Mouse (Mus musculus) T-cell, adult 2 months (primary cell): ENCODE measurements around the gene Mier1.

Source experiments
- DNase-seq: peaks from one replicate; pipeline ENCODE4 v3.0.0; 2022; ENCODE audit warnings: low spot score

Gene Mier1

DNA sequence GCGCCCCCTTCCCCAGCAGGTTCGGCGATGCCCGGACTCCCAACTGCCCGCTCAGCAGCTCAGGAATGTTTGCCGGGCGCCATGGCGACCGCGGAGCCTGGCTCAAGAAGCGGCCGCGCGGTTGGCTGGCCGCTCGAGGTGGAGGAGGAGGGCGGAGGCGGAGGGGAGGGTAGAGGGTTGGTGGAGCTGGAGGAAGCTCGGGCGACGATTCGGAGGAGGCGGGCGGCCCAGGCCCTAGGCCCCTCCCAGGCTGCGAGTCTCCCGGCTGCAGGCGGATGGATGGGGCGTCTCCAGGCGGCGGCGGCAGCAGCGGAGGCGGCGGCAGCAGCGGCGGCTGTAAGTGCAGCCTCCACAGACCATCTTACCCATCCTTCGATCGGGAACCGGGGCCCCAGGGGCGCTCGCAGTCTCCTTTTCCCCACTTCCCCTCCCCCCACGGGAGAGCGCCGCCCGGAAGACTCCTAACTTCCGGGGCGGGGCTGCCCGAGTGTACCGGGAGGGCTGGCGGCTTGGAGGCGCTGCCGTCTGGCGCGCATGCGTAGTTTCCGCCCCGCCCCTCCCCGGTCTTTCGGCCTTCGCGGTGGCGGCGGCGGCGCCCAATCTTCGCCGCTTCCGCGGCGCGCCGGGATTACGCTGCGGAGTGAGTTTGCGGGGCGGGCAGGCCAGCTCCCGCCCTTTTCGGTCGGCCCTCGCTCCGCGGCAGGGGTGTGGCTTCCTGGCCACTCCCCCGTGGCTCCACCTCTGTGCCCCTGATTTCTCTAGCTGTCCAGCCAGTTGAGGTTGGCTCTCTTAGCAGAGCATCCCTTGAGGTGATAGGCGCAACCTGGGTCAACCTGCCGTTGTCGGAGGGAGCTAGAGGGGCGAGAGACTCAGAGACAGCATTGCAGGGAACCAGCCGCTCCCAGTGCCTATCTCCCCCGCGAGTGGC is at the start of gene Mier1, which contains the start of gene Wdr78:
Gene Mier1 (plus strand): TSS at position 207 of the 928 bp plus-strand sequence.
Gene Wdr78 (minus strand): TSS at position 372 of the 928 bp plus-strand sequence.
- DNase-seq: peak; percentile 95

DNA sequence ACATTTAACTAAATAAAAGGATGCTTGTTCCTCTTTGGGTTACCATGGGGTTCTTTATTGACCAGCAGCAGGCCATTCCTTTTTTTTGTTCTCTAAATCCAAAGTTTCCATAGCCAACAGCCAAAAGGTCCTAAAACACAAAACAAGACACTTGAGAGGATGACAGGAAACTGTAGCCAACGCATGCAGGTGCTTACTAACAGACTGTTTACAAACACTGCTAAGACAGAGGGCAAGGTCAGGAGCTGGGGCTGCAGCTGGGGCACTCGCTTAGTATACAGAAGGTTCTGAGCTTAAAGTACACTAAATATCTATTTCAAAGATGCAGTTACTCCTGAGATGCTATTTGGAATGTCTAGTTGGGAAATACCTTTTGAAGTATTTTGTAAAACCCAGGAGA is 49.8 kb upstream of the Mier1 start:
- DNase-seq: no peak

DNA sequence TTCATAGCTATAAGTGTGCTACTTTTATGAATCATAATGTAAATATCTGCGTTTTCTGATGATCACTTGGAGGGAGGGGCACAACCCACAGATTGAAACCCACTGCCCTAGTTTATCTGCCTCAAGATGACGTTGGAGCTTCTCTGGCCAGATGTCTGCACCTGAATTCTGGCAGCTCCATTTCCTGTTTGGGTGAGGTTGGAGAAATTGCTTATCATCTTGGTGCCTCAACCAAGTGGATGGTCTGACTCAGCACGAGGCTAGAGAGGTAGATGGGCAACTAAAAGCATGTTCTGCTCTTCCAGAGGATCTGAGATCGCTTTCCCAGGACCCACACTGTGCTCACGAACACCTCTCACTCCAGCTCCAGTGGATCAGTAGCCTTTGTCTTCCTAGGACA is 49.2 kb upstream of the Mier1 start:
- DNase-seq: peak; percentile 8

- no peak for DNase-seq
Observed at GRCm38 (mm10) chr4:103067906-103068655, 46.1 kb upstream of the Mier1 start.

DNA sequence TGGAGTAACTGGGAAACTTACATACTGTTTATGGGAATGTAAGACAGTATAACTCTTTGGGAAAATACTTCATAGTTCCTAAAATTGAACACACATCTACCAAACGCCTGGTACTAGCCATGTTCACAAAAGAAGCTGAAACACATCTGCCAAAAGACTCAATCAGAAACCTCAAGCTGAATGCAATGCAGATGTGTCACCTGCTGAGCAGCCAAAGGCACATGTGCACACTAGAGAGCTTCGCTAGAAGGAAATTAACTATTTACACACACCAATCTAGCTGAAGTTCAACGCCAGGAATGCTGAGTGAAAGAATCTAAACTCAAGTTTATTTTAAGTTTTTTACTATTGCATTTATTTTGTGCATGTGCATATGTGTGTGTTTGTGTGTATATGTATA is 43.6 kb upstream of the Mier1 start:
- DNase-seq: no peak

DNA sequence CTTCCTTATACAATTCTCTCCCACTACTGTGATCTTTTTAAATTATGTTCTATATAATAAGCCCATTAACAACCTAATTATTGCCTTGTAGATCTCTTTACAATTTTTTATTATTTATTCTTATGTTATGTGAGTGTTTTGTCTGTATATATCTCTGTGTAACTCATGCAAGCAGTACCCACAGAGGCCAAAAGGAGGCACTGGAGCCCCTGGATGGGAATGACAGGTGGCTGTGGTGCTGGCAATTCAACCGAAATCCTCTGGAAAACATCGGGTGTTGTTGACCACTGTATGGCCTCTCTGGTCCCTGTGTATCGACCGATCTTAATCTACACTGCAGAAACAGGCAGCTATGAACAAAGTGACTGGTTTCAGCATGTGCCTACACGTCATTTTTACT is 29.0 kb upstream of the Mier1 start:
- DNase-seq: no peak

GRCm38 (mm10) chr4:103095921-103096320 is 18.3 kb upstream of the Mier1 start:
- peak; percentile 19 for DNase-seq

DNA sequence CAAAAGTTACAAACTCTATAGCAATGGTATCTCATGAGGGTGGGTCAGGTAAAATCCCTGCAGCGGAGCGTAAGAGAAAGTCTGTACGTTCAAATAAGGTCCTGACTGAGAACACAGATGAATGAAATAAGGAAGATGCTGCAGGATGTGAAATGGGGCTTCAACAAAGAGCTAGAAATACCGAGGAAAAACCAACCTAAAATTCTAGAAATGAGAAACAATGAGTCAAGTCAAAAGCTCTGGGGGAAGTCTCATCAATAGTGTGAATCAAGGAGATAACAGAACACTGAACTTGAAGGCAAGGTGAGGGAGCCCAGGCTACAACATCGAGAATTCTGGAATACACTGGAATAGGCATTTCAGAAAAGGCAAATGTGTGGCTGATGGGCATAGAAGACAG is 15.7 kb upstream of the Mier1 start:
- DNase-seq: no peak

DNA sequence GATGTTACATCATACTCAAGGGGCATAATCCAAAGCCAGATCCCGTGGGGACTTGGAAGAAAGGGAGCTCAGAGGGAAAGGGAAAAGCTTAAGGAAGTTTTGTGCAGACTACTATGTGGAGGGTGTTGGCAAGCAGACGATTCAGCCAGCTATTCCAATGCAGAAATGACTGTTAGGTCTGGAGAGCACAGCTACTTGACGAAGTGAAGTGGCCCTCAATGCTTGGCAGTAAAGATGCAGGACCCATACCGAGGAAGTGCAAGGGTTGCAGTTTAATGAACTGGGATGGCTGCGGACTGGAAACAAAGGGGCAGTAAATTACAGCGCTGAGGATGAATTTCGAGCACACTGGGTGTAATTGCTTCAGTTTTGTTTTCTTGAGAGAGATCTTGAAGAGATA is 1.5 kb upstream of the Mier1 start:
- no peak for DNase-seq

GRCm38 (mm10) chr4:103113402-103113801 is 788 bp upstream of the Mier1 start:
- no peak for DNase-seq

GRCm38 (mm10) chr4:103118888-103119228 is 4.7 kb downstream of the Mier1 start:
- DNase-seq: no peak

- DNase-seq: peak; percentile 72
Observed at GRCm38 (mm10) chr4:103119229-103120027, 5.2 kb downstream of the Mier1 start.

- no peak for DNase-seq
Observed at GRCm38 (mm10) chr4:103120028-103120384, 5.8 kb downstream of the Mier1 start.

DNA sequence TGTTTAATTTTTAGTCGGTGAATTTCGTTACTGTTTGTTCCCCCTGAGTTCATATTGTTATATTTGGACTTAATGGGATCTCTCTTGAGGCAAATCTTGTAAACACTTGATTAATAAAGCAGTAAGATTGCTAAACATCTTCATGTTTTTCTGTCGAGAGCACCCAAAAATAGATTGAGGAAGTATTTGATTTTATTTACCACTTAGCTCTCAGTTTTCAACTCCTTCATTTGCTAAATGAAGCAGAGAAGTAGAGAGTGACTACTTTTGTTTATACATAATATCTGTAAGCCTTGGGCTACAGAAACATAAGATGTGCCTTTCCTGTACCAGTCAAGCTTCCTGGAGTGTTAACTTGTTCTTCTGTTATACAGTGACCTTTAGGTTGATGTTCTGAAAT is 6.2 kb downstream of the Mier1 start:
- DNase-seq: no peak

GRCm38 (mm10) chr4:103120874-103121389 is 6.7 kb downstream of the Mier1 start:
- peak; percentile 24 for DNase-seq

GRCm38 (mm10) chr4:103123086-103123485 is 8.9 kb downstream of the Mier1 start:
- no peak for DNase-seq

DNA sequence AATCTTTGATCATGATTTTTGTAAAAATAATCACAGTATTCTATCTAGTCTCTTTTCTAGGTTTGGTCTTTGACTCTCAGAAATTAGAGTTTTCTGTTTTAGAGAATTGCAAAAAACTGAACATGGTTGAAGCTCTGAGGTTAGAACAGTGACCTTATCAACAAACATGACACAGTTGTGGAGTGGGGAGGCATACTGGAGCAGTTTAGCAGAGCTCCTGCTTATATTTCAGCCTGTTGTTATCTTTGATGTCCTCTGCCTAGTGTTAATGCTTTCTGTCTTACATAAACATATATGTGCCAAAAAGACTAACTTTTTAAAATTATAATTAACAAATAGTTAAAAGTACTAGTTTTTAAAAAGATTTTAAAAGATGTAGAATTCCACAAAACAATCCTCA is 9.4 kb downstream of the Mier1 start:
- DNase-seq: no peak

DNA sequence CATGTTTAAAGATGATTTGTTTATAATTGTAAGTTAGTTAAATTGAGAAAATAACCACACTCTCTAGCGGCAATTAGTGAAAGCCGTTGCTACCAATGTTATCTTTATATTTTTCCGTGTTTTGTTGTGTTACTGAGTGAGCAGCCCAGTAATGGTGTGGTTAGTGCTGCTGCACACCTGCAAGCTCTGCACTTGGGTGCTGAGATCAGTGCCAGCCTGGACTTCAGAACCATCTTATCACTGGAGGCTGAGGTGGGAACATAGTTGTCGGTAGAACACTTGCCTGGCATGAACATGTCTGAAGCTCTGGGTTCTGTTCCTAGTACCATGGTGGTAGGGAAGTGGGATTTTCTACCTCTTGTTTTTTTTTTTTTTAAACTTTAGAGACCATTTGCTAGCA is 12.3 kb downstream of the Mier1 start:
- no peak for DNase-seq

- no peak for DNase-seq
Observed at GRCm38 (mm10) chr4:103136946-103137345, 22.8 kb downstream of the Mier1 start.

GRCm38 (mm10) chr4:103146339-103146738 is 32.1 kb downstream of the Mier1 start:
- DNase-seq: peak; percentile 68

- no peak for DNase-seq
Observed at GRCm38 (mm10) chr4:103151946-103152345, 37.8 kb downstream of the Mier1 start.

DNA sequence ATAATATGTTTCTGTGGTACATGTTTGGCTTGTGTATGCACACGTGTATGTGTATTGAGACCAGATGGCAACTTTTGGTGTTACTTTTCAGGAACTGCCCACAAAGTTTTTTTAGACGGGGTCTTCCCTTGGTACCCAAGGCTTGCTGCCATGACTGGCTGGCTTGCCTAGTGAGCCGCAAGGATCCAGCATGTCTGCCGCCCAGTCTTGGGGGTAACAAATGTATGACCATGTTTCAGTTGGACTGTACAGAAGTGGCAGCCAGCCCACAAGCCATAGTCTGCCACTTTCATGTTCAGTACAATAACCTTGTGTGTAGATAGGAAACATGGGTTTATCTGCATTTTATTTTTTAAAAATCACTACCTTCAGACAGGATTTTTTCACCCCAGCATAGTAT is 44.6 kb downstream of the Mier1 start:
- no peak for DNase-seq
